Mouse (Mus musculus): ENCODE measurements around the gene Ntm.

DNA sequence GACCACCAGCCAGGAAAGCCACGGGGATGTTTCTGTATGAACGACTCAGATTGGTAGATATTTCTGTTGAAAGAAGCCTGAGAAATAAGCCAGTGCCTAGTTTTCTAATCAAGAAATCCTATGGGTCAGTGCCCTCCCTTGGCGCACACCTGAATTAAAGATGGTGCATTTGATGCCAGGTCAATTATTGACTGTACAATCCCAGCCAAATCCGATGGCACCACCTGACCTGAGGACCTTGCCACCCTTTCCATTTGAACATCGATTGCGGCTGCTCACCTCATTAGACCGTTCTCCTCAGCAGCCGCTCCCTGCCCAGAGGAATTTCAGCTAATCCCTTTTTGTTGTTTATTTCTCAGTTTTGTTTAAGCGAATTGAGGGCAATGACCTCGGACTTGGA, 483.9 kb downstream of the Ntm start:
- TF ChIP-seq EP300 (IDR thresholded peaks at IDR 0.05): no peak
- no peak for TF ChIP-seq CTCF (IDR thresholded peaks at IDR 0.05)
